9 mouse cellular contexts compared by ENCODE assay signal in genomic region chr2:26571826-26572225, GRCm38 (mm10). TPM values are rescaled to one million over a fixed set of nuclear protein-coding genes. Genes with fewer than 3 reads are reported as not detected.
DNase-seq lines count a peak whose midpoint lies in the region; ATAC-seq lines count a peak whose summit lies in the region.
"Had no signal": no experiment of that assay in that cellular context is flagged by ENCODE, and none has a peak within 500 bp of the region (broad histone marks: within the 10 kb centered on the region; RNA-seq: fewer than 3 reads in every experiment).

No protein-coding gene starts in this region.

- no peak for ATAC-seq in embryonic facial prominence, embryonic 14.5 days (ENCODE audit: low read depth)

- H3K4me3 ChIP-seq in embryonic facial prominence, embryonic 14.5 days (ENCODE audit: low read depth, low read length): no peak overlapping the region

- H3K9ac ChIP-seq in embryonic facial prominence, embryonic 14.5 days (ENCODE audit: low read depth, low read length): 0 out of 2 replicates have a peak overlapping the region, but pooled peaks have one; percentile 8

- H3K27me3 ChIP-seq in embryonic facial prominence, embryonic 14.5 days (replicated peaks; ENCODE audit: control insufficient read depth, insufficient read depth, low read length): no peaks in the 10 kb centered on the region

- 59% methylated on average over 5 of the region's 5 CpGs for WGBS in embryonic facial prominence, embryonic 14.5 days

- H3K4me1 ChIP-seq in embryonic facial prominence, embryonic 14.5 days (ENCODE audit: control insufficient read depth, insufficient read depth, low read length): peaks cover 18% of the 10 kb centered on the region

- no peak overlapping the region for H3K4me2 ChIP-seq in embryonic facial prominence, embryonic 14.5 days (ENCODE audit: low read depth, low read length)

- no peaks in the 10 kb centered on the region for H3K9me3 ChIP-seq in embryonic facial prominence, embryonic 14.5 days (ENCODE audit: control insufficient read depth, low read length)

- no peaks in the 10 kb centered on the region for H3K36me3 ChIP-seq in embryonic facial prominence, embryonic 14.5 days (ENCODE audit: control insufficient read depth, insufficient read depth, low read length)

- no peak overlapping the region for H3K27ac ChIP-seq in embryonic facial prominence, embryonic 14.5 days (replicated peaks; ENCODE audit: low read depth, low read length)

- peak; percentile 52 for DNase-seq in adrenal gland, postnatal 10 days
- DNase-seq in adrenal gland, postnatal 25 days: no peak
- no peak for DNase-seq in embryonic facial prominence, embryonic 14.5 days (ENCODE audit: low spot score)
- peak; percentile 78 for DNase-seq in kidney, adult 11 months
- peak; percentile 81 to 85 for DNase-seq in lung, adult 18-20 months
- no peak for DNase-seq in retina, embryonic 14.5 days (ENCODE audit: low spot score)
- no peak for DNase-seq in natural killer cell, adult 2 months (ENCODE audit: low spot score in 2 of 2)
- DNase-seq in cerebellum, postnatal 36 days: no peak

RNA-seq across cellular contexts. Expression of gene Egfl7, which starts 8.0 kb away (rescaled TPM):
- total RNA-seq in adrenal gland, postnatal 10 days (2021): 100 to 1,000 TPM; 210 to 304 TPM
- 159 and 211 TPM in 2 replicates for total RNA-seq in adrenal gland, postnatal 25 days (2021)
- polyA plus RNA-seq in embryonic facial prominence, embryonic 14.5 days (2014; fragmentation: Nextera tagmentation; extraction: Ambion mirVana): 110 and 119 TPM in 2 replicates

RNA-seq across cellular contexts. Expression of gene Gm20532, which starts 14.6 kb away (rescaled TPM):
- not detected for total RNA-seq in adrenal gland, postnatal 10 days (2021)
- not detected in 2 replicates for total RNA-seq in adrenal gland, postnatal 25 days (2021)
- polyA plus RNA-seq in embryonic facial prominence, embryonic 14.5 days (2014; fragmentation: Nextera tagmentation; extraction: Ambion mirVana): not detected in 2 replicates
- polyA plus RNA-seq: neural tube, embryonic 11.5 days had no signal

RNA-seq across cellular contexts. Expression of gene Agpat2, which starts 32.4 kb away (rescaled TPM):
- total RNA-seq in adrenal gland, postnatal 10 days (2021): 100 to 1,000 TPM; 333 to 433 TPM
- 290 and 352 TPM in 2 replicates for total RNA-seq in adrenal gland, postnatal 25 days (2021)
- polyA plus RNA-seq in embryonic facial prominence, embryonic 14.5 days (2014; fragmentation: Nextera tagmentation; extraction: Ambion mirVana): 25.1 and 26.7 TPM in 2 replicates

RNA-seq across cellular contexts. Expression of gene Notch1, which starts 55.4 kb away (rescaled TPM):
- 10 to 100 TPM; 27.1 to 36.4 TPM for total RNA-seq in adrenal gland, postnatal 10 days (2021)
- 17.7 and 24.8 TPM in 2 replicates for total RNA-seq in adrenal gland, postnatal 25 days (2021)
- polyA plus RNA-seq in embryonic facial prominence, embryonic 14.5 days (2014; fragmentation: Nextera tagmentation; extraction: Ambion mirVana): 29.9 and 35.8 TPM in 2 replicates

RNA-seq across cellular contexts. Expression of gene Fam69b, which starts 56.4 kb away (rescaled TPM):
- total RNA-seq in adrenal gland, postnatal 10 days (2021): 10 to 100 TPM in 1 of 2 experiments, 1 to 10 TPM in 1; 9.1 to 17.1 TPM
- total RNA-seq in adrenal gland, postnatal 25 days (2021): 6.6 and 9.8 TPM in 2 replicates
- 31.1 and 40.1 TPM in 2 replicates for polyA plus RNA-seq in embryonic facial prominence, embryonic 14.5 days (2014; fragmentation: Nextera tagmentation; extraction: Ambion mirVana)

Comparison
In these comparisons a context has a peak if more than half of its experiments do, and no peak if none do; other contexts are left out.
1. DNase-seq: peak in adrenal gland, postnatal 10 days (single experiment), kidney, adult 11 months (single experiment) and lung, adult 18-20 months (2 of 2); none in adrenal gland, postnatal 25 days (single experiment), embryonic facial prominence, embryonic 14.5 days (single experiment), retina, embryonic 14.5 days (single experiment), natural killer cell, adult 2 months (0 of 2) and cerebellum, postnatal 36 days (0 of 2).